Mouse (Mus musculus) liver, adult 2 months (tissue): ENCODE results near the gene Ankrd66.

ENCODE experiments used
- CTCF ChIP-seq: fragments of 200-500 bp; IDR thresholded peaks from 2 replicates; pipeline ENCODE4 v1.5.1; 2011; ENCODE audit warnings: low read depth, low read length, control low read depth
- POLR2A ChIP-seq: fragments of 200-500 bp; IDR thresholded peaks from 2 replicates; pipeline ENCODE4 v1.6.1; 2011; ENCODE audit warnings: low read length, control low read depth; ENCODE audit not compliant: insufficient read depth; ENCODE audit errors: extremely low read depth

GRCm38 (mm10) chr17:43518644-43519409 is 24.6 kb downstream of the Ankrd66 start:
- TF ChIP-seq POLR2A (no peak), CTCF (peak; percentile 54)
